Mouse (Mus musculus): ENCODE data around the gene Scd3.

GRCm38 (mm10) chr19:44215255-44215654 lies 12.2 kb downstream of the Scd3 start:
- TF ChIP-seq CTCF (IDR thresholded peaks at IDR 0.05; ENCODE audit: control insufficient read depth, insufficient read depth, low read length) (no peak), POLR2A (IDR thresholded peaks at IDR 0.05; ENCODE audit: borderline replicate concordance, control insufficient read depth, low read depth, low read length) (no peak)

Measured in bone marrow, adult 2 months (tissue).